Mouse (Mus musculus) myocyte (in vitro differentiated cells): ENCODE results near the gene Vnn3.

Experiments
- CEBPB ChIP-seq: IDR thresholded peaks from 2 replicates; pipeline ENCODE4 v1.6.1; 2011; ENCODE audit warnings: mild to moderate bottlenecking, moderate library complexity; ENCODE audit not compliant: poor library complexity, insufficient read depth, severe bottlenecking
- E2F4 ChIP-seq: IDR thresholded peaks from one replicate; pipeline ENCODE4 v1.6.1; 2011; ENCODE audit warnings: mild to moderate bottlenecking, control low read depth, moderate library complexity; ENCODE audit not compliant: insufficient read depth
- MAX ChIP-seq: IDR thresholded peaks from one replicate; pipeline ENCODE4 v1.6.1; 2011; ENCODE audit warnings: low read depth, mild to moderate bottlenecking, control low read depth
- POLR2A ChIP-seq: IDR thresholded peaks from one replicate; pipeline ENCODE4 v1.6.1; 2011; ENCODE audit warnings: low read depth, mild to moderate bottlenecking, control low read depth, moderate library complexity; ENCODE audit not compliant: insufficient read length
- TCF3 ChIP-seq: IDR thresholded peaks from one replicate; pipeline ENCODE4 v1.6.1; 2011; ENCODE audit warnings: low read depth, control low read depth; ENCODE audit not compliant: insufficient read length
- USF1 ChIP-seq: IDR thresholded peaks from one replicate; pipeline ENCODE4 v1.6.1; 2011; ENCODE audit warnings: low read depth, mild to moderate bottlenecking, control low read depth, moderate library complexity

DNA sequence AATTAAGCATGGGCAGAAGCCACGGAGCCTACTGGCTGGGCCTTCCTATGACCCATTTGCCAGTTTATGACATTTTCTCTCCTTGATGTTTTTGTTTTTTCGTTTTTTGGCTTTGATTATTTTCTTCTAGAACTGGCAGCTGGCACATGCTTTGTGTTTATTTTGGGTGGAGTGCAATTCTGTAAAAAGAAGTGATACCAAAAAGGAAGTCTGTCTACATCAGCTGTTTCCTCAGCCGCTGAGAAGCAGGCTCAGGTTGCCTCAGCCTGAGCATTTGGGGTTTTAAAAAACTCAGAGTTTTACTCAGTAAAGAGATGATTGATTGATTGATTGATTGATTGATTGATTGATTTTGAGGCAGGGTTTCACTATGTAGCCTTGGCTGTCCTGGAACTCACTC, 48.4 kb upstream of the Vnn3 start:
- no peak for TF ChIP-seq POLR2A
- TF ChIP-seq MAX, result no peak
- no peak for TF ChIP-seq E2F4
- no peak for TF ChIP-seq TCF3
- no peak for TF ChIP-seq CEBPB
- TF ChIP-seq USF1, result no peak
